Mouse (Mus musculus) embryonic facial prominence, embryonic 12.5 days (tissue): ENCODE data around the gene Gm5136. TPM values are rescaled to one million over a fixed set of nuclear protein-coding genes. Genes with fewer than 3 reads are reported as not detected.

Experiments used
- ATAC-seq: fragments of 200-750 bp; cut with Nextera tagmentation; 2 replicates; pipeline ENCODE4 v1.8.0; 2017; ENCODE audit not compliant: insufficient number of reproducible peaks, insufficient read depth, low FRiP score, low TSS enrichment
- H3K27ac ChIP-seq: fragments of 300-500 bp; sonication (generic); 2 replicates; pipeline ENCODE4 v1.5.1; 2016; ENCODE audit warnings: mild to moderate bottlenecking
- H3K27me3 ChIP-seq: fragments of 300-500 bp; sonication (generic); 2 replicates; pipeline ENCODE4 v1.6.1; 2016; ENCODE audit warnings: mild to moderate bottlenecking, moderate library complexity
- H3K36me3 ChIP-seq: fragments of 300-500 bp; sonication (generic); 2 replicates; pipeline ENCODE4 v1.6.1; 2016; ENCODE audit warnings: mild to moderate bottlenecking
- H3K4me1 ChIP-seq: fragments of 300-500 bp; sonication (generic); 2 replicates; pipeline ENCODE4 v1.6.1; 2016
- H3K4me2 ChIP-seq: fragments of 300-500 bp; sonication (generic); replicated peaks from 2 replicates; pipeline ENCODE4 v1.6.1; 2016; ENCODE audit warnings: mild to moderate bottlenecking, moderate library complexity
- H3K4me3 ChIP-seq: fragments of 300-500 bp; sonication (generic); 2 replicates; pipeline ENCODE4 v1.5.1; 2016; ENCODE audit warnings: mild to moderate bottlenecking
- H3K9ac ChIP-seq: fragments of 300-500 bp; sonication (generic); 2 replicates; pipeline ENCODE4 v1.6.1; 2016; ENCODE audit warnings: mild to moderate bottlenecking, moderate library complexity
- H3K9me3 ChIP-seq: fragments of 300-500 bp; sonication (generic); 2 replicates; pipeline ENCODE4 v1.6.1; 2016; ENCODE audit warnings: mild to moderate bottlenecking, moderate library complexity
- WGBS: fragments of 180-500 bp; shearing (Covaris S2); methylation state at CpG from one replicate; pipeline ENCODE4 v1.1.7; 2016; 5-methylcytosine and 5-hydroxymethylcytosine counted together
- polyA plus RNA-seq: library from polyadenylated mRNA; unstranded; fragments of >200 nt; fragmentation: Nextera tagmentation; extraction: Ambion mirVana; gene quantifications from 2 replicates; pipeline ENCODE4 v1.2.1, GENCODE M21; 2016

Gm5136 gene
- polyA plus RNA-seq, 1 experiment from 2014 or later, result not detected

DNA sequence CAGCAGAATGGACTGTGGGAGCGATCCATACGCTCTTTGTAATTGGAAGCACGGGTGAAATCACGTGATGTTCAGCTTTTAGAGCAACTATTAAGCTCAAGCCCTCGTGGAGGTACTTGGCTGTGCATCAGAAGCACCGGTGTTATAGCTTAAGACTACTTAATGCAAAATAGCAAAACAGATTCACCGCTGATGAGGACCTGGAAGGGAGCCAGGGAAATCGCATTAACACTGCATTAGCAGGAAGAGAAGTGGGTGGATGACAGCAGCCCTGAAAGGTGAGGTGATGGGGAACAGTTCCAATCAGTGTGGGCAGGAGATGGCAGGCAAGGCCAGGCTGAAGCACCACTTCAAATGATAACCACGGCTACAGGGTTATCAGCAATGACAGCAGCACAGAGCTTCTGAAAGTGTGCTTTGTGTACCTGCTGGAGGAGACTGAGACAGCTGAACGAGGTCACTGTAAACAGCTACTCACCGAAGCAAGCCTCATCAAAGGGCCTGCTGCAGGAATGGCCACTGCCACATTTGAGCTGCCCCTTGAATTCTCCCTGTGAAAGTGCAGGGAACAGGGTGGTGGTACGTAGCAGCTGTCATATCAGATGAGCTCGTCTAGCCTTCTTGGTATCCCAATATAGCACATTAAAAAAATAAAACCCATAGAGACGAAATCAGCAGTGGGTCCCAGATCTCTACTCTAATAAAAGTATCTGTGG, 20.1 kb downstream of the Gm5136 start:
- H3K4me1 ChIP-seq, result no peaks in the 10 kb centered on the region
- no peak overlapping the region for H3K9ac ChIP-seq
- 0 out of 2 replicates have a peak, but pooled peaks have one; percentile 42 for ATAC-seq
- no peak overlapping the region for H3K4me2 ChIP-seq
- no peaks in the 10 kb centered on the region for H3K36me3 ChIP-seq
- WGBS, result 67% methylated on average over 14 of the region's 14 CpGs
- H3K27me3 ChIP-seq, result no peaks in the 10 kb centered on the region
- H3K27ac ChIP-seq, result no peak overlapping the region
- no peak overlapping the region for H3K4me3 ChIP-seq
- no peaks in the 10 kb centered on the region for H3K9me3 ChIP-seq

DNA sequence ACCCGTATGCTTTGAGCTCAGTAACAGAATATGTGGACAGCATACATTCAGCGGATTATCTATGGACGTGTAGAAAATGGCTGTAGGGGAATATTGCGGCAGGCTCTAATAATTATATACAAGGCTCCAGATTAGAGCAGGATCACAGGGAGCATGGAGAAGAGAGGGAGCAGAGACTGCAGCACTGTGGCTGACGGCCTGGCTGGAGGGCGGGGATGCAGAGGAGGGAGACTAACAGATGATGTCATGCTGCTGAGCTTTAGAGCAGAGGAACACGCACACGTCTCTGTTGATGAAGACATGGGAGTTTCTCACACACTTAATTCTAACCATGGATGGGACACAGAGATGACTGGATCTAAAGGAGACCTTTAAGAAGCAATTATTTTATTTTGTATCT, 22.9 kb downstream of the Gm5136 start:
- Histone ChIP-seq H3K27me3 (no peaks in the 10 kb centered on the region), H3K27ac (no peak overlapping the region), H3K9me3 (no peaks in the 10 kb centered on the region), H3K9ac (no peak overlapping the region), H3K36me3 (no peaks in the 10 kb centered on the region), H3K4me3 (no peak overlapping the region), H3K4me2 (no peak overlapping the region), H3K4me1 (no peaks in the 10 kb centered on the region)
- WGBS, result 80% methylated on average over 8 of the region's 8 CpGs
- ATAC-seq, result no peak

DNA sequence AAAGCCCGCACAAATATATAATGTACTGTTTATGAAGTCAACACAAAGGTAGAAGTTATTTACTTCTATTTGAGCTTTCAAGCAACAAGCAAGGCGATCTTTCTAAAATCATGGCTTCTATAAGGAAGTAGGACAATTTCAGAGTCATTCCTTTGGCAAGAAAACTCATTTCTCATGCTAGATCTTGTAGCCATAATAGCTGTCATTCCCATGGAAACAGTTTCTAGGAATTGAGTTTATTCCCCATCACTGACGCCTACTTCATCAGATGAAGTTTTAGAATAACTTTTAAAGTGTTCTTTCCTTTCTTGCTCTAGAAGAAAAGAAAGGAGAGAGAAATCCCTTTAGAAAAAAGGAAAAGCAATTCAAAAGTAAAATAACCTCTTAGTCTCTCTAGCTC, 31.0 kb downstream of the Gm5136 start:
- H3K9ac ChIP-seq, result no peak overlapping the region
- no peaks in the 10 kb centered on the region for H3K9me3 ChIP-seq
- no peaks in the 10 kb centered on the region for H3K4me1 ChIP-seq
- H3K27ac ChIP-seq, result no peak overlapping the region
- H3K36me3 ChIP-seq, result no peaks in the 10 kb centered on the region
- no peak for ATAC-seq
- H3K4me3 ChIP-seq, result no peak overlapping the region
- H3K4me2 ChIP-seq, result no peak overlapping the region
- no peaks in the 10 kb centered on the region for H3K27me3 ChIP-seq
- WGBS, result 87% methylated on average over 3 of the region's 3 CpGs

DNA sequence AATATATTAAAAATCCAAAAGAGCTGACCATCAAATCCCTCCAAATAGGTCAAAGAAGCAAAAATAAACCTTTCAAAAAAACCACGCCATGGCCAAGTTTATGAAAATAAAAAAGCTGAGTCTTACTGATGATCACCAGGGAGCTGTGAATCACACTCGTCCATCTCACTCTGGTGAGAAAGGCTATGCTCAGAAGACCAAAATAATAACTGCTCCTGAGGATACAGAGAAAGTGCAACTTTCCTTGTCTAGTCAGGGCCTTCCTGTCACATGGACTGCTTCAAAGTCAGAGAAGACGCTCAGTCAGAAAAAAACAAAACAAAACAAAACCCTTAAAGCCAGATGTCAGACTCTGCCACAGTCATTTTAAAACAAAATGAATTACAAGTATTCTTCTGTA, 39.7 kb downstream of the Gm5136 start:
- Histone ChIP-seq H3K27me3 (no peaks in the 10 kb centered on the region), H3K4me1 (no peaks in the 10 kb centered on the region), H3K27ac (no peak overlapping the region), H3K9ac (no peak overlapping the region), H3K4me2 (no peak overlapping the region), H3K36me3 (no peaks in the 10 kb centered on the region), H3K4me3 (no peak overlapping the region), H3K9me3 (no peaks in the 10 kb centered on the region)
- ATAC-seq, result no peak
- 60% methylated on average over 3 of the region's 3 CpGs for WGBS

DNA sequence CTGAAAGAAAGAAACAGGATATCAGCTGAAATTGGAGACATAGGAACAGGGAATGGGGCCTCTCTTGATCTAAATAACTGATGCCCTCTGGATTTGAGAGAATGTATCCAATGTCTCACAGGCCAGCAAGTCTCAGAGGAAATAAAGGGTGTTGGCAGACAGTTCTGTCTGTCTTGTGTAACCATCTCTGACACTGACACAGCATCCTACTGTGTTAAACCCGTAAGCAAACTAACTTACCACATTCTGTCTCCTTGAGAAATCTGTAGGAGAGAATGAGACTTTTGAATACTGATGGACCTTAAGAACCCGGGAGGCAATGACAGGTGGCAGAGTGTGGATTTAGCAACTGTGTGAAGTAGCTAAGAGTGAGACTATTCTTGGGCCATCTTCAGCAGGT, 41.7 kb downstream of the Gm5136 start:
- no peaks in the 10 kb centered on the region for H3K27me3 ChIP-seq
- whole genome bisulfite sequencing, result 63% methylated on average over 2 of the region's 2 CpGs
- no peak for ATAC-seq

DNA sequence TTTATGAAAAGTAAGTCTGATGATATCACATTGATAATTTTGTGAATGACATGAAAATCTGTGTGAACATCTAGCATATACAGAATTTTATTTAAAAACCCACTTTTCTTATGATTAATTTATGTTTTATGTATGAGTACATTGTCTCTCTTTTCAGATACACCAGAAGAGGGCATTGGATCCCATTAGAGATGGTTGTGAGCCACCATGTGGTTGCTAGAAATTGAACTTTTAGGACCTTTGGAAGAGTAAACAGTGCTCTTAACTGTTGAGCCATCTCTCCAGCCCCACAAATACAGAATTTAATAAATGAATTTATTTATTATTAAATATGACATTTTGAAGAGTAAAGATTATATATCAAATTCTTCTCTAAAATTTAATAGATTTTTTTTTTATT, 42.3 kb downstream of the Gm5136 start:
- no peak for ATAC-seq
- H3K4me2 ChIP-seq, result no peak overlapping the region
- no peak overlapping the region for H3K27ac ChIP-seq
- no peaks in the 10 kb centered on the region for H3K36me3 ChIP-seq
- no peaks in the 10 kb centered on the region for H3K4me1 ChIP-seq
- H3K4me3 ChIP-seq, result no peak overlapping the region
- H3K9ac ChIP-seq, result no peak overlapping the region
- H3K9me3 ChIP-seq, result no peaks in the 10 kb centered on the region
- no peaks in the 10 kb centered on the region for H3K27me3 ChIP-seq

More for the DNA sequence above, 41.7 kb downstream of the Gm5136 start:
- H3K4me1 ChIP-seq, result no peaks in the 10 kb centered on the region
- H3K36me3 ChIP-seq, result no peaks in the 10 kb centered on the region
- no peak overlapping the region for H3K4me3 ChIP-seq
- H3K9ac ChIP-seq, result no peak overlapping the region
- no peaks in the 10 kb centered on the region for H3K9me3 ChIP-seq
- no peak overlapping the region for H3K27ac ChIP-seq
- H3K4me2 ChIP-seq, result no peak overlapping the region

DNA sequence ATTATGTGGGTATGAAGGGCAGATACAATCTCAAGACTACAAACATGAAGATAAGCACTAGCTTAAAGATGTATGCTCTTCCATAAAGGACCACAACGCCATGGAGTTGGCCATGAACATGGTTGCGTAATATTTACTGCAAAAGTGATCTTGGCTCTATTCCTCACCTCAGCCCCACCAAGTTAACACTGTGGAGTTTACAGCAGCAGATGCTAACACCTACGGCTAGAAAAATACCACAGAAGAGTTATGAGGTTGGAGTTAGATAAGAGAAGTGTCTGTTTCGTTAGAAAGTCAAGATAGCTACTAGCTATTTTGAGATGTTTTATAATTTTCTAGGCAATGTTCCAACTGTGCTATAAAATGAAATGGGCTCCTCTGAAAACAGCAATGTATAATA, 43.1 kb downstream of the Gm5136 start:
- H3K4me2 ChIP-seq, result no peak overlapping the region
- H3K4me1 ChIP-seq, result no peaks in the 10 kb centered on the region
- no peak overlapping the region for H3K27ac ChIP-seq
- H3K9me3 ChIP-seq, result no peaks in the 10 kb centered on the region
- H3K9ac ChIP-seq, result no peak overlapping the region
- no peak overlapping the region for H3K4me3 ChIP-seq
- no peak for ATAC-seq
- 93% methylated on average over 4 of the region's 4 CpGs for WGBS
- no peaks in the 10 kb centered on the region for H3K36me3 ChIP-seq
- no peaks in the 10 kb centered on the region for H3K27me3 ChIP-seq

DNA sequence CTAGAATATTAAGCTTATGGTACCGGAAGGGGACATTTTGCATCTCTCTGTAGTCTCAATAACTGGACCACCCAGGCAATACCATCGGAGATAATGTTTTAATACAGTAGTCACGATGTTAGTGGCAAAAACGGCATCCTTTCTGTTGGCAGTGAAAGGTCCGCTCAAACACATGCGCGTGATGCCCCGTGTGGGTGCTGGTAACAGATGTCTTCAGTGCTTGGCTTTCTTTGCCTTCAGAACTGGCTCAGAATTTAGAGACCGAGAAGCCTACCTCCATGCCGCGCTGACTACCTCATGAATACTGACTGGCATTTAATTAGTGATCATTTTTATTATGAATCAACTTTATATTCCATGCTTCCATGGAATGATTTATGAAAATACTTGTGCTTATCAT, 44.9 kb downstream of the Gm5136 start:
- H3K9ac ChIP-seq, result no peak overlapping the region
- H3K36me3 ChIP-seq, result no peaks in the 10 kb centered on the region
- H3K4me1 ChIP-seq, result no peaks in the 10 kb centered on the region
- no peaks in the 10 kb centered on the region for H3K27me3 ChIP-seq
- no peak for ATAC-seq
- no peaks in the 10 kb centered on the region for H3K9me3 ChIP-seq
- WGBS, result 93% methylated on average over 11 of the region's 11 CpGs
- H3K4me3 ChIP-seq, result no peak overlapping the region
- no peak overlapping the region for H3K27ac ChIP-seq
- no peak overlapping the region for H3K4me2 ChIP-seq

DNA sequence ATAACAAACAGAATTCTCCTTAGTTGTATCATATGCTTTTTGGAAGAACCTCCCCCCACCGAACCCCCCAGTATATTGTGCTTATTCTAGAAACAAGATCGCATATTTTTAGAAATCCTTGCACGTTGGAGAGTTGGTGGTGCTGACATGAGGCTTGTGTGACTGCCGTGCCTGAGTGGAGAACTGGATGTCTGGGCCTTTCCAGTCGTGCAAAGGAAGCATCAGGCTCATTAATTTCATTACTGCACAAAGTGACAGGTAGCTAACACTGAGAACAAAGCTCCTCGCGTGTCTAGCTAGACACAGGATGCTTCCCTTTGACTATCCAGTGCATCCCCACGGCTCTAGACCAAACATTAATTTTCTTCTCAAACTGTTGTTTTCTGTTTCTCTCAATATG, 47.1 kb downstream of the Gm5136 start:
- no peak overlapping the region for H3K4me2 ChIP-seq
- no peaks in the 10 kb centered on the region for H3K9me3 ChIP-seq
- no peak overlapping the region for H3K9ac ChIP-seq
- WGBS, result 71% methylated on average over 8 of the region's 8 CpGs
- ATAC-seq, result no peak
- no peak overlapping the region for H3K27ac ChIP-seq
- no peaks in the 10 kb centered on the region for H3K27me3 ChIP-seq
- no peaks in the 10 kb centered on the region for H3K4me1 ChIP-seq
- H3K36me3 ChIP-seq, result no peaks in the 10 kb centered on the region
- H3K4me3 ChIP-seq, result no peak overlapping the region

DNA sequence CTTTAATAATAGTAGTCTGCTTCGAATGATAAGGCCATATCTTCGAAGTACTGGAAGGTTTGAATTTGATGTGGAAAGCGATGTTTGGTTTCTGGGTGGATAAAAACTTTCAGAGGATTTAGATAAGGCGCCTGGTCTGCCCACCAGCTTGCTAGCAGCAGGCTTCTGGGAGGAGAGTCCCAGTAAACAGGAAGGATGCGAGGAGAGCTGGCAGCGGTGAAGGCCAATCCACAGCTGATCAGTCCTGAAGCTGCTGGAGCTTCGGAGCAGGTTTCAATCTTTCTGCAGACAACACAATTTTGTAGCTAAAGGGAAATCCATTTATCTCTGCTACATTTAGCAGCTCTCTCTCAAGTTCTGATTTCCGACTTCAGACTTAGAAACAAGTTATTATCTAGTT, 47.9 kb downstream of the Gm5136 start:
- H3K27ac ChIP-seq, result no peak overlapping the region
- H3K36me3 ChIP-seq, result no peaks in the 10 kb centered on the region
- H3K4me1 ChIP-seq, result no peaks in the 10 kb centered on the region
- H3K4me3 ChIP-seq, result no peak overlapping the region
- ATAC-seq, result no peak
- 79% methylated on average over 8 of the region's 8 CpGs for WGBS
- no peaks in the 10 kb centered on the region for H3K27me3 ChIP-seq
- no peak overlapping the region for H3K9ac ChIP-seq
- no peak overlapping the region for H3K4me2 ChIP-seq
- no peaks in the 10 kb centered on the region for H3K9me3 ChIP-seq

DNA sequence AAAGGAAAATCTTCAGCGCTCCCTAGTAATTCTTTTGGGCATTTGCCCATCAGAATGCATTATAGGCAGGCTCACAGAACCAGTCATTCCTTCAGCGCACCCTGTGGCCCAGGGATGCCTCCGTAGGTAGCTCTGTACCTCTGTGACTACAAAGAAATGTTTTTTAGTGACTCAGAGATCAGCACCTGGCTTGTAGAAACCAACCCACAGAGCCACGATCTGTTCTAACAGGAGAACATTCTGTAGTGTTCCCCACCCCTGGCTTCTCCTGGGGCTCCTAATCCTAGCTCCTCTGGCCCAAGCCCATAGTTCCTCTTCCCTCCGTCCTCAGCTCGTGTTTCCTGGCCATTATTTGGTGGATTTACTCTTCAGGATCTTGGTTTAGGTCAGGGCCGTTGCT, 50.8 kb downstream of the Gm5136 start:
- H3K9ac ChIP-seq, result no peak overlapping the region
- H3K27ac ChIP-seq, result no peak overlapping the region
- H3K27me3 ChIP-seq, result no peaks in the 10 kb centered on the region
- no peaks in the 10 kb centered on the region for H3K36me3 ChIP-seq
- H3K4me3 ChIP-seq, result no peak overlapping the region
- WGBS, result 73% methylated on average over 7 of the region's 7 CpGs
- no peaks in the 10 kb centered on the region for H3K4me1 ChIP-seq
- no peaks in the 10 kb centered on the region for H3K9me3 ChIP-seq
- no peak overlapping the region for H3K4me2 ChIP-seq
- ATAC-seq, result no peak
